Mouse (Mus musculus): ENCODE measurements around the gene Rps26.
"Not testable (repeated sequence)": the region's sequence is repeated elsewhere in the genome, so short reads cannot be mapped to it uniquely, and the experiment has no call there.

The Rps26 gene

DNA sequence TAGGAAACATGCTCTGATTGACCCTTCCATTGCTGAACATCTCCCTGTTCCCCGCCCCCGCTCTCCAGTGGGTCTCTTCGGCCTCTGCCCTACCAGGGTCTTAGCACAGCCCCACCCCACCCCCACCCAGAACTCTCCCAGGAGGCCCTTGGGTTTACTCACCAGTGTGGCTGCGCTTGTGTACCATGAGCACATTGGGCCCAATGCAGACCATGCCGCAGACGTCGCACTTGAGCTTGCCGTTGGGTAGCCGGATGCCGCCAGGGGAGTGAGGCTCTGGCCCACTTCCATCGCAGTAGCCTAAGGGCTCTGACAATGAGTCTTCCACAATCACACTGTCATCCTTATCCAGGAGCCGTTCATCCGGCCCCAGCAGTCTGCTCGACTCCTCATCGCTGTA, 14.3 kb upstream of the Rps26 start:
- no peak for DNase-seq

GRCm38 (mm10) chr10:128639999-128640398, 13.5 kb upstream of the Rps26 start:
- no peak for DNase-seq

GRCm38 (mm10) chr10:128637011-128637410, 10.5 kb upstream of the Rps26 start:
- no peak for DNase-seq

DNA sequence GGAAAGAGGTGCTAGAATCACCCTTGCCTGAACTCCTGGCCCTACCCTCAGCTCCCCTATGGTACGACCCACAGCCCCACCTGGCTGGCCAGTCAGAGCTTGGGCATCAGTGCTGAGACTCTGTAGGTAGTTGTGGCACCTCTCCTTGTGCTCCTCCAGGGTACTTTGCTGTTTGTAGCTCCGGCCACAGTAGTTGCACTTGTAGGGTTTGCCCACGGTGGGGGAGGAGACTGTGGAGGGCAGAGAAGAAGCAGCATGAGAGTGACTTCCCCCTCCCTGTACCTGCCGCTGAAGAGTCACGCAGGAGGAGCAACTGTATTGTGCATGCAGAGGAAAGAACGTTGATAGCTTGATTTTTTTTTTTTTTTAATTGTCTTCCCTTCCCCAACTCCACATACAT, 10.0 kb upstream of the Rps26 start:
- no peak for DNase-seq

DNA sequence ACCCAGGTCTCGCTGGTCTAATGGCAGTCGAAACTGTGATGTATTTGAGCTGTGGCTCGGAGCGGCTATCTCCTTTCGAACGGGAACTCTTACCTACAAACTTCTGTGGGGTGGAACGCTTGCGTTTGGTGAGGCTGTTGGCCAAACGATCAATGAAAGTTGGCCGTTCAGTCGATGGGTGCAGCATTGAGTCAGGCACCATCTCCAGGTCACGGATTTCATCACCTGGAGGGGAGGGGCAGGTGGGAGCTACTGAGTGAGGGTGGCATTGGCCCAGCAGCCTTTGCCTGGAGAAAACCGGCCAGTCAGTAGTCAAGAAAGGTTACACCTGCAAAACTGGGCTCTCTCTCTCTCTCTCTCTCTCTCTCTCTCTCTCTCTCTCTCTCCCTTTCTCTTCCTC, 9.2 kb upstream of the Rps26 start:
- no peak for DNase-seq

DNA sequence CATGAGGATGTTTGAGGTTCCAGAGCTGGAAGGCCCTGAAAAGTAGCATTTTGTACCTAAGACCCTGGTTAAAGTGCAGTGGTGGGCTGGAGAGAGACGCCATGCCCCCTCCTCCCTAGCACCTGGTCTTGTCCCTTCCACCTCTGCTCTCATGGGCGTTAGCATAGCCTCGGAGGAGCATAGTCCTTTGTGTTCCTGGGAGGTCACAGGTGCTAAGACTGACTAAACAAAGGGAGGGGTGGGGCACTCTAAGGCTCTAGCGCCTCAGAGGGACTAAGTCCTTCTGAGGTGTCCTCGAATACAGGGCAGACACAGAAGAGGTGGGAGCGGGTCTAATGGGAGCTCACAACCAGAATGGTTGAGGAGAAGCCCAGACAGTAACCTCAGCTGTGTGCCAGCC, 5.0 kb upstream of the Rps26 start:
- no peak for DNase-seq

DNA sequence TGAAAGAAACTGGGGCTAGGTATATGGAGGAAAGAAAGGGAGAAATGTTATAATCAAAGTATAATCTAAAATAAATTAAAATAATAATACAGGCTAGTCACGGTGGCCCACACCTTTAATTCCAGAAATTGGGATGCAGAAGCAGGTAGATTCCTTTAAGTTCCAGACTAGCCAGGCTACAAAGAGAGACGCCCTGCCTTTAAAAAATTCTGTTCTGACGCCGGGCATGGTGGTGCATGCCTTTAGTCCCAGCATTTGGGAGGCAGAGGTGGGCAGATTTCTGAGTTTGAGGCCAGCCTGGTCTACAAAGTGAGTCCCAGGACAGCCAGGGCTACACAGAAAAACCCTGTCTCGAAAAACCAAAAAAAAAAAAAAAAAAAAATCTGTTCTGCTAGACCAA, 3.8 kb upstream of the Rps26 start:
- not testable (repeated sequence) for DNase-seq

DNA sequence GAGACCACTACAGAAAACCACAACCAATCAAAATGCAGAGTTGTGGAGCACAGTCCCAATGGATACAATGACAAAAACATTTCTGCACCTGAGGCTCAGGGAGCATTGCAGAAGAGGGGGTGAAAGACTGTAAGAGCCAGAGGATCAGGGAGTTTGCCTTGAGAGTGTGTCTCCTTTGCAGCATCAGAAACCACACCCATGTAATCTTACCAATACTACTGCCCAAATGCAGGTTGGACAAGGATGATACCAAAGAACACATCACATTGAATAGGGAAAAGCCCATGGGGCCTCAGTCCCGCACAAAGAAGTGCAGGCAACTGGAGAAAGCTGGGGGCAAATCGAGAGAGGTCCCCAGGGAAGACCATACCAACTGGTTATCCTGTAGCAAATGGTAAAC, 3.2 kb upstream of the Rps26 start:
- no peak for DNase-seq

DNA sequence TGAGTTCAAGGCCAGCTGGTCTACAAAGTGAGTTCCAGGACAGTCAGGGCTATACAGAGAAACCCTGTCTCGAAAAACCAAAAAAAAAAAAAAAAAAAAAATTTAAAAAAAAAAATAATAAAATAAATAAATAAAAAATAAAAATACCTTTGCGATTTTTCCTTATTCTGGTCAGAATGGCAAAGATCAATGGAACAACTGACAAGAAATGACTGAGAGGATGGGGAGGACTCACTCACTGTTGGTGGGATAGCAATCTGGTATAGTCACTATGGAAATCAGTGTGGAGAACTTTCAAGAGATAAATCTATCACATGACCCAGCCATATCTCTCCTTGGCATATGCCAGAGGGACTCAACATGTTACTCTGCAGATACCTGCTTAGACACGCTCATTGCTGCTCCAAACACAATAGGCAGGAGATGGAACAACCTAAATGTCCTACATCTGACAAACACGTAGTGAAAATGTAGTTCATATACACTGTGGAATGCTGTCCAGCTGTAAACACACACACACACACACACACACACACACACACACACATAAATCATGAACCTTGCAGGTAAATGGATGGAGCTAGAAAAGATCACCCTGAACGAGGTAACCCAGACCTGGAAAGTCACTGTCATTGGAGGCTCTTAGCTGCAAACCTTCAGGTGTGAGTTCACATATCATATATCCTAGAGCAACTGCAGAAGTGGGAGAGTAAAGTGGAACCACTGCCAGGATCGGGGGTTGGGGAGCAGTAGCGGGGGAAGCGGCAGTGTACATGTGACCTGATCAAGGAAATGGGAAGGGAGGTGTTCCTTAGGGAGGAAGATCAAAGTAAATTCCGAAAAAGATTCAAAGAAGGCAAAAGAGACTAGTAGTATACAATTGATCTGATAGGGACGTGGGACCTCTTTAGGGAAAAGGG, 1.1 kb upstream of the Rps26 start:
- DNase-seq, result no peak

DNA sequence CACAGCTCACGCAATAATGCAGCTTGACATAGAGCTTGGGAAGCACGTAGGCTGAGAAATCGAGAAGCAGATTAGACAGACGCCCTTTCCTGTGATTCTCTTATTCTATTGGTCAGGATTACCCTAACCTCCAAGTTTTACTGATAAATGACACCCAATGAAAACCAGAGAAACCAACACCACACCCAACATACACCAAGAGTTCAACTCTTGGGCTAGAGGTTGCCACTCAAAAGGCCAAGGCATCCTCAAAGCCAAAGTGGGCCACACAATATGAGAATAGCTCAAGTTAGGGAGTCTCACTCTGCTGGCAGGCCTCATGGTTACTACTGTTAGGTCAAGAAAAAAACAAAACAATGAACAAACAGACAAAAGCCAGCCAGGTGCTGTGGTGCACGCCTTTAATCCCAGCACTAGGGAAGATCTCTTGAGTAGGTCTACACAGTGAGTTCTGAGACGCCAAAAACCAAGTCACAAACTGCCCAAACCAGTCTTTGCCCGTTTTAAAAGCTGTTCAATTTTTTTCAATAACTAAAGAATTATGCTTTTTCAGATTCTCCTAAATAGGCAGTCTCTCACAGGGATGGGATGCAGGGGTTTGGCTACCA, 1.2 kb downstream of the Rps26 start:
- DNase-seq, result no peak

GRCm38 (mm10) chr10:128623106-128623613, 3.4 kb downstream of the Rps26 start:
- DNase-seq, result not testable (repeated sequence)

DNA sequence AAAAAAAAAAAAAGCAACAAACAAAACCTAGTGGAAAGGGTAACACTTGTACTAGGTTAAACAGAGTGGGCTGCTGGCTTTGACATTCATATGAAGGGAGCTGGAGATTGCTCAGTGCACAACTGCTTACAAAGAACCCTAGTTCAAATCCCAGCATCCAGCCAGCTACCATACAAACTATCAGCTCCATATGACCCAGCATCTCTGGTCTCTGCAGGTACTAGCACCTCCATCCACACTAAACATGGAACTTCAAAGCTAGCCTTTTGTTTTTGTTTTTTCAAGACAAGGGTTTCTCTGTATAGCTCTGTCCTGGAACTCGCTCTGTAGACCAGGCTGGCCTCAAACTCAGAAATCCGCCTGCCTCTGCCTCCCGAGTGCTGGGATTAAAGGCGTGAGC, 3.8 kb downstream of the Rps26 start:
- no peak for DNase-seq

GRCm38 (mm10) chr10:128621986-128622520, 4.5 kb downstream of the Rps26 start:
- no peak for DNase-seq

DNA sequence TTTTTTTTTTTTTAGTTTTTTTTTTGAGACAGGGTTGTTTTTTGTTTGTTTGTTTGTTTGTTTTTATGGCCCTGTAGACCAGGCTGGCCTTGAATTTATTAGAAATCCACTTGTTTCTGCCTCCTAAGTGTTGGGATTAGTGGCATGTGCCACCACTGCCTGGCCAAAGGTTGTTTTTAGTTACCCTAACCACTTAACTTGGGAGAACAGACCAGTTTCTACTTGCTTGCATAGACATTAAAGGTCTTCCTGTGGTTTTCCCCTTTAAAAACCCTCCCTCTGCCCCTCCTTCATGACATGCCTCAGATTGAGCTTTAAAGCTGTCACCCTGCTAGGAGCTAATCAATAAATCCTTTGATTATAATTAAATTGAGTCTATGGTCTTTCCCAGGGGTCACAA, 6.3 kb downstream of the Rps26 start:
- no peak for DNase-seq

DNA sequence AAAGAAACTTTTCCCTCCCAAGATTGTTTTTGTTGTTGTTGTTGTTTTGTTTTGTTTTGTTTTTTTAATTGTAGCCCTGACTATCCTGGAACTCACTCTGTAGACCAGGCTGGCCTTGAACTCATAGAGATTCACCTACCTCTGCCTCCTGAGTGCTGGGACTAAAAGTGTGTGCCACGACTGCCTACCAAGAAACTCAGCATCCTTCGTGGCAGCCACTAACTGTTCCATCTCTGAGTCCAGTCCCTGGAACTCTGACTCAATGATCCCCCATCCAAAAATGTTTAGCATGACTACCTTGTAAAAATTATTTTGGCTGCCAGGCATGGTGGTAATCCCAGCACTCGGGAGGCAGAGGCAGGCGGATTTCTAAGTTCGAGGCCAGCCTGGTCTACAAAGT, 7.4 kb downstream of the Rps26 start:
- not testable (repeated sequence) for DNase-seq

DNA sequence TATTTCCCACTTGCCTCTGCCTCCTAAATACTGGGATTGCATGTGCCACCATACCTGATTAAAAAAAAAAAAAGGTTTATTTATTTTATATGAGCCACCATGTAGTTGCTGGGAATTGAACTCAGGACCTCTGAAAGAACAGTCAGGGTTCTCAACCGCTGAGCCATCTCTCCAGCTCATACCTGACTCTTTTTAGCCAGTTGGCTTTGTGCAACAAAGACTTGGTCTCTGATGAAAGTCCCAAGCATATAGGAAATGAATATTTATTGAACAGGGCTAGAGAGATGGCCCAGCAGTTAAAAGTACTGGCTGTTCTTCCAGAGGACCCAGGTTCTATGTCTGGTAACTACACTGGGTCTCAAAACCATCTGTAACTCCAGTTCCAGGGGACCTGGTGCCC, 8.0 kb downstream of the Rps26 start:
- DNase-seq, result no peak

DNA sequence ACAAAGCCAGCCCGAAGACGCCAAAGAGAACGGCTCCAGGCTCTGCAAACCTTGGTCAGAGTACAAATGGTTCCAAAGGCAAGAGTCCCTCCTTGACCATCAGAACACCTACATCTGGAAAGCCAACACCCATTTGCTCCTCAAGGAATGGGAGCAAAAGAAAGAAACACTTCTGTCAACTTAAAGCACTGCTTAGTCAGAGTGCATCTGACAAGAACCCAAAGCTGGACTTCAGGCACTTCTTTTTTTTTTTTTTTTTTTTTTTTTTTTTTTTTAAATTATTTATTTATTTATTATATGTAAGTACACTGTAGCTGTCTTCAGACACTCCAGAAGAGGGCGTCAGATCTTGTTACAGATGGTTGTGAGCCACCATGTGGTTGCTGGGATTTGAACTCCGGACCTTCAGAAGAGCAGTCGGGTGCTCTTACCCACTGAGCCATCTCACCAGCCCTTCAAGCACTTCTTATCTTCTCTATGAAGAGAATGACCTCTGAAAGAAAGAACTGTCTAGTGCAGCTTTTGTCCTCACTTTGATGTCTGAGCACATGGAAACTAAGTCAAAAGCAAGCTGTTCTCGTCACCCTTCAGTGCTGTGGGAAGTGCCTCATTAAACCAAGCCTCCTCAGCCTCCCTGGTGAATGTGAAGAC, 10.6 kb downstream of the Rps26 start:
- not testable (repeated sequence) for DNase-seq

- no peak for DNase-seq
These were observed 11.6 kb downstream of the Rps26 start for GRCm38 (mm10) chr10:128614934-128615333.

GRCm38 (mm10) chr10:128613820-128614219, 12.7 kb downstream of the Rps26 start:
- DNase-seq, result not testable (repeated sequence)

GRCm38 (mm10) chr10:128613154-128613440, 13.4 kb downstream of the Rps26 start:
- DNase-seq, result no peak

- peak; percentile 84 for DNase-seq
These were observed 14.0 kb downstream of the Rps26 start for GRCm38 (mm10) chr10:128612433-128613153.

DNA sequence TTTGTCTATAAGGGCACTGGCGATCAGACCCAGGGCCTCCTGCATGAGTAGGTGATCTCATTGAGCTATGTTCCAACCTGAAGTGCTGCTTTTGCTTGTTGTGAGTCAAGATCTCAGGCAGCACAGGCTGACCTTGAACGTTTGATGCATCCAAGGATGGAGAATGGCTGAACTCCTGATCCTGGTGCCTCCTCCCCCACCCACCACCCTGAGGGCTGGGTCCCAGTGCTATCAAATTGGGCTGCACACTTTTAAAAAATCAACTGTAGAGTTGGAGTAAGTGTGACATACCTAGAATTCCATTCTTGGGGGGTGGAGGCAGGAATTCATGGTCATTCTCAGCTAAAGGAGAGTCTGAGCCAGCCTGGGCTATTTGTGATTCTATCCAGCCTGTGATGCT, 20.1 kb downstream of the Rps26 start:
- no peak for DNase-seq
